Mouse (Mus musculus) liver, postnatal 0 days (tissue): ENCODE data around the gene Hhat.

Experiments used
- CTCF ChIP-seq: sonication (generic); IDR thresholded peaks from 2 replicates; pipeline ENCODE4 v1.5.1; 2016; ENCODE audit warnings: antibody characterized with exemption, low read depth
- EP300 ChIP-seq: IDR thresholded peaks from 2 replicates; pipeline ENCODE4 v1.6.1; 2016; ENCODE audit warnings: antibody characterized with exemption, low read depth, mild to moderate bottlenecking

- no peak for TF ChIP-seq CTCF
- TF ChIP-seq EP300, result no peak
These were observed 238.8 kb downstream of the Hhat start for GRCm38 (mm10) chr1:192532212-192532611.
